Mouse (Mus musculus): ENCODE results near the gene Itpr2. TPM values are rescaled to one million over a fixed set of nuclear protein-coding genes. Genes with fewer than 3 reads are reported as not detected.

Gene Itpr2
- polyA plus RNA-seq, 1 experiment from 2014 or later, result 4.1 TPM

GRCm38 (mm10) chr6:146454520-146455511 lies 47.2 kb downstream of the Itpr2 start:
- Histone ChIP-seq H3K4me1 (peaks cover 7% of the 10 kb centered on the region), H3K9me3 (no peaks in the 10 kb centered on the region), H3K4me3 (no peak overlapping the region), H3K27me3 (ENCODE audit: poor library complexity, severe bottlenecking) (no peaks in the 10 kb centered on the region), H3K27ac (no peak overlapping the region), H3K36me3 (replicated peaks) (no peaks in the 10 kb centered on the region)
- WGBS, result 89% methylated on average over 10 of the region's 10 CpGs
- DNase-seq (ENCODE audit: extremely low spot score, low spot score), result no peak

GRCm38 (mm10) chr6:146452474-146452873 lies 49.5 kb downstream of the Itpr2 start:
- H3K27ac ChIP-seq, result no peak overlapping the region
- no peak for DNase-seq (ENCODE audit: extremely low spot score, low spot score)
- no peaks in the 10 kb centered on the region for H3K36me3 ChIP-seq (replicated peaks)
- H3K9me3 ChIP-seq, result no peaks in the 10 kb centered on the region
- H3K27me3 ChIP-seq (ENCODE audit: poor library complexity, severe bottlenecking), result no peaks in the 10 kb centered on the region
- no peaks in the 10 kb centered on the region for H3K4me1 ChIP-seq
- H3K4me3 ChIP-seq, result no peak overlapping the region
- 93% methylated on average over 16 of the region's 16 CpGs for WGBS

DNA sequence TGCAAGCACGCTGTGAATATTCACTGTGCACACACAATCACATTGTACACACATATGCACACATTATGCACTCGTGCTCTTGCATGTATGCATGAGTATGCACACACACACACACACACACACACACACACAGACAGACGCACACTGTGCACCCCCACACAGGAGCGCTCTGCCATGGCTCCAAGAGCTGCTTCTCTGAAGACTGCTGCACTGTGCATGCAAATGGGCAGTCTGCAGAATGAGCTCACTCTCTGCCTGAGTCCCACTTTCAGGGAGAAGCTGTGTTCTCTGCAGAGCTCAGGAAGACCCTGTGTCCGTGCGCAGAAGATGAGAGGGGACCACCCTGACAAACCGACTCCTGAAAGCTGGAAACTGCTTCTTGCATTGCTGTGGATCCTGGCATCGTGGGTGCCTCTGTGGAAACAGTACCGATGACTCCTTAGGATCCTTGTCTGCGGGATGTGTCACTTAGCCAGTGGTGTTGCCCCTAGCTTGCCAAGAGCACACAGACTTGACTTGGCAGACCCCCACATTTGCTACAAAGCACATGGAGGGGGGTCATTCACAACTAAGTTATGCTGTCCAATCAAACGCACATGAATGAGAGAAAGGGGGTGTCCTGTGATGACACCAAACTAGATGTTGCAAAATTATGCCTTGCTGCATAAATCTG lies 55.9 kb downstream of the Itpr2 start:
- Histone ChIP-seq H3K9me3 (no peaks in the 10 kb centered on the region), H3K4me3 (no peak overlapping the region), H3K27me3 (ENCODE audit: poor library complexity, severe bottlenecking) (no peaks in the 10 kb centered on the region), H3K36me3 (replicated peaks) (no peaks in the 10 kb centered on the region), H3K4me1 (no peaks in the 10 kb centered on the region), H3K27ac (no peak overlapping the region)
- no peak for DNase-seq (ENCODE audit: extremely low spot score, low spot score)
- WGBS, result 93% methylated on average over 11 of the region's 11 CpGs

DNA sequence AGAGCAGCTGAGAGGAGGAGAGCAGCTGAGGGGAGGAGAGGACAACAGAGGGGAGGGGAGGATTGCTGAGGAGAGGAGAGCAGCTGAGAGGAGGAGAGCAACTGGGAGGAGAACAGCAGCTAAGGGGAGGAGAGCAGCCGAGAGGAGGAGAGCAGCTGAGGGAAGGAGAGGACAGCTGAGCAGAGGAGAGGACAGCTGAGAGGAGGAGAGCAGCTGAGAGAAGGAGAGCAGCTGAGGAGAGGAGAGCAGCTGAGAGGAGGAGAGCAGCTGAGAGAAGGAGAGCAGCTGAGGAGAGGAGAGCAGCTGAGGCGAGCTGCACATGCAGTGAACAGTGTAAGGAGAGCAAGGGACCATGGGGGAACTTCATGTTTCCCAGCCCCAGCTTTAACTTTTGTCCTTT lies 62.2 kb downstream of the Itpr2 start:
- no peak overlapping the region for H3K27ac ChIP-seq
- no peak overlapping the region for H3K4me3 ChIP-seq
- no peaks in the 10 kb centered on the region for H3K4me1 ChIP-seq
- H3K36me3 ChIP-seq (replicated peaks), result no peaks in the 10 kb centered on the region
- H3K9me3 ChIP-seq, result no peaks in the 10 kb centered on the region
- WGBS, result 68% methylated on average over 2 of the region's 2 CpGs
- no peak for DNase-seq (ENCODE audit: extremely low spot score, low spot score)
- no peaks in the 10 kb centered on the region for H3K27me3 ChIP-seq (ENCODE audit: poor library complexity, severe bottlenecking)

DNA sequence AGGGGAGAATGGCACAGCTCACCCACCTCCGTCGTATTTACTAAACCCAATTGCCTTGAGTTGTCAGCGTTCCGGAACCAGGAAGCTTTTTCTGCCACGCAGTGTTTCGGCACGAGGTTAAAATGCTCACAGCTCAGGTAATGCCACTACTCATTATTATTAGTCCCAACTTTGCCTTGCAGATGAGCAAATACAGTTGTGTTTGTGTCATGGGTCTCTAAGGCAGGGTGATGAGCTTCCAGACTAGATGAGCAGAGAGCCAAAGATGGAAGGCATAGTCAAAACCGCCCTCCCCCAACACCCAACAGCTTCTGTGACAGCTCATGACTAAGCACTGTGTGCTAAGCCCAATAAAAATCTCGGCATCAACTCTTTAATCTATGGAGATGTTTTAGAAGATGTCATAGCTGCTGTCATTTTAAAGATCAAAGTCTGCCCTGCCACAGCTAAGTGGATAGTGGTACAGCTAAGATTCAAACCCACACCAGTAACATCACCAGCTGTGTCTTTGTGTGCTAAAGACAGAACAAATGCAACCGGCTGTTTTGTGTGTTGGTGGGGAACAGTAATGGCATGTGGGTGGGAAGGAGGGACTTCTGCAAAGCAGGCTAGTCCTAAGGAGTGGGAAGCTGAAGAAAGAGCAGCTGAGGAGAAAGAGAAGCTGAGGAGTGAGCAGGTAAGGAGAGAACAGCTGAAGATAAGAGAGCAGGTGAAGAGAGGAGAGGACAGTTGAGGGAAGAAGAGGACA lies 62.8 kb downstream of the Itpr2 start:
- H3K36me3 ChIP-seq (replicated peaks), result no peaks in the 10 kb centered on the region
- 84% methylated on average over 10 of the region's 10 CpGs for WGBS
- H3K9me3 ChIP-seq, result no peaks in the 10 kb centered on the region
- H3K27me3 ChIP-seq (ENCODE audit: poor library complexity, severe bottlenecking), result no peaks in the 10 kb centered on the region
- H3K4me1 ChIP-seq, result no peaks in the 10 kb centered on the region
- DNase-seq (ENCODE audit: extremely low spot score, low spot score), result no peak
- H3K4me3 ChIP-seq, result no peak overlapping the region
- H3K27ac ChIP-seq, result no peak overlapping the region

DNA sequence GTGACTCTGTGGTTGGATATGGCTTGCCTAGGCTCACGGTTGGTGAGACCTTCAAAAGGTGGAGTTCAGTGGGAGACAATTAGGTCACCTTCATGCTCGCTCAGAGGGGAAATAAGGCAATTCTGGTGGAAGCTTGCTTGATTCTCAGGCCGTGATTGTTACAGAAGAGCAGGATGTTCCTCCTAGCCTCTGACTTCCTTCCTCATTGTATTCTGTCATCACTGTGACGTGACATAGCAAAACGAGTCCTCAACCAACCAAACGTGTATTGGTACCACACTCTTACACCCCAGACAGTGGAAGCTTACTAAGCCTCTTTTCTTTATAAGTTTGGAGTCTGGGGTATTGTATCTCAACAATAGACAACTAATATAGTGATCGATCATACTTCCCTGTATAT lies 64.0 kb downstream of the Itpr2 start:
- Histone ChIP-seq H3K4me3 (no peak overlapping the region), H3K36me3 (replicated peaks) (no peaks in the 10 kb centered on the region), H3K9me3 (no peaks in the 10 kb centered on the region), H3K4me1 (no peaks in the 10 kb centered on the region), H3K27me3 (ENCODE audit: poor library complexity, severe bottlenecking) (no peaks in the 10 kb centered on the region), H3K27ac (no peak overlapping the region)
- WGBS, result 84% methylated on average over 7 of the region's 7 CpGs
- no peak for DNase-seq (ENCODE audit: extremely low spot score, low spot score)

DNA sequence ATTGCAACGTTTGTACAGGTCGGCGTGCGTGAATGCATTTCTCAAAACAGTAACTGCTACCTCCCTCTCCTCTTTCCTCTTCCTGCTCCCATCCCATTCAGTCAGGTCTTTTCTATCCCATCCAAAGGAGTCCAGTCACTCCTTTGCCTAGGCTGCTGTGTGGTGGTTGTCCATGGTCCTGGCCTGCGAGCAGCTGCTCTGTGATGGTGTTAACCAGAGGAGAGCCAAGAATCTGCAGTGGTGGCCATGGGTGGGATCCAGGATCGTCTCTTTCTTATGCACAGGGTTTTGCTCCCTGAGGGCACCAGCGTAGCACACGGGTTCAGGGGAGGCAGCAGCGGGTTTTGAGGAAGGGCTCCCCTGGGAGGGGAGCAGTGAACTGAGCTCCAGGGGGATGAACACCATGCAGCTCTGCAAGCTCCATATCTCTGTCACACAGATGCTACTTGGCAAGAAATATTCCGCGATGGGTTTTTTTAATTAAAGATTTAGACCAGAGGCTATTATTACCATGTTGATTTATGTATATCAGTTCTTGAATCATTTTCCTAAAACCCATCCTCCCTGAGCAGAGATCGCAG lies 65.0 kb downstream of the Itpr2 start:
- Histone ChIP-seq H3K27me3 (ENCODE audit: poor library complexity, severe bottlenecking) (no peaks in the 10 kb centered on the region), H3K4me1 (no peaks in the 10 kb centered on the region), H3K9me3 (no peaks in the 10 kb centered on the region), H3K27ac (no peak overlapping the region), H3K36me3 (replicated peaks) (no peaks in the 10 kb centered on the region), H3K4me3 (no peak overlapping the region)
- DNase-seq (ENCODE audit: extremely low spot score, low spot score), result no peak
- 58% methylated on average over 12 of the region's 12 CpGs for WGBS

- no peaks in the 10 kb centered on the region for H3K27me3 ChIP-seq (ENCODE audit: poor library complexity, severe bottlenecking)
- H3K9me3 ChIP-seq, result no peaks in the 10 kb centered on the region
- WGBS, result 88% methylated on average over 2 of the region's 2 CpGs
Measured at GRCm38 (mm10) chr6:146434217-146434616, 67.8 kb downstream of the Itpr2 start.

DNA sequence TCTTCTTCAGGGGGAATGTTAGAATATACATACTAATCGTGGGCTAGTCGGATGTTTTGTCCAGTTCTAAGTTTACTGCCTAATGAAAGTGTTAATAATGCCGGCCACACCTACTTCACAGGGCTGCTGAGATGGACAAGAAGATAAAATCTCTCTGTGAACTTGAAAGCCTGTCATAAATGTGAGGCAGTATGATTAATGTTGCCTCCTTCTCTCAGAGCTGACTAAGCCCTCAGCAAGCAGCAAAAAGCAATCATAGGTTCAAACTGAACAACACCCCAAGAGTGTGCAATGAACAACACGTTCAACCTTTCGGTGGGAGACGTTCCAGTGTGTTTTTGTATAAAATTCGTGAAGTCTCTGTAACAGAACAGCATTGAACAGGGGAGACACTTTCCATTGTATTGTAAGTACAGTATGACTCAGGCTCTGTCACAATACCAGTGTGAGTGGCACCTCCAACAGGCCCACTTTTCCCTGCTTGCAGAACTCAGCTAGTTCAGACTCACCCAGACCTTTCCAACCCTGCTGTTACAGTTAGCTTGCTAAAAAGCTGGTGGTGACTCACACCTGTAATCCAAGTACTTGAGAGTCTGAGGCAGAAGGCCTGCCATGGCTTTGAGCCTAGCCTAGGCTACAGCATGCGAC lies 69.7 kb downstream of the Itpr2 start:
- Histone ChIP-seq H3K9me3 (no peaks in the 10 kb centered on the region), H3K27me3 (ENCODE audit: poor library complexity, severe bottlenecking) (no peaks in the 10 kb centered on the region), H3K36me3 (replicated peaks) (no peaks in the 10 kb centered on the region), H3K4me3 (no peak overlapping the region), H3K4me1 (0 out of 2 replicates have a peak, but pooled peaks cover 4% of the 10 kb centered on the region), H3K27ac (no peak overlapping the region)
- 87% methylated on average over 8 of the region's 8 CpGs for WGBS
- DNase-seq (ENCODE audit: extremely low spot score, low spot score), result no peak

More at GRCm38 (mm10) chr6:146434217-146434616, 67.8 kb downstream of the Itpr2 start:
- Histone ChIP-seq H3K36me3 (replicated peaks) (no peaks in the 10 kb centered on the region), H3K27ac (no peak overlapping the region), H3K4me3 (no peak overlapping the region), H3K4me1 (0 out of 2 replicates have a peak, but pooled peaks cover 4% of the 10 kb centered on the region)
- DNase-seq (ENCODE audit: extremely low spot score, low spot score), result no peak

DNA sequence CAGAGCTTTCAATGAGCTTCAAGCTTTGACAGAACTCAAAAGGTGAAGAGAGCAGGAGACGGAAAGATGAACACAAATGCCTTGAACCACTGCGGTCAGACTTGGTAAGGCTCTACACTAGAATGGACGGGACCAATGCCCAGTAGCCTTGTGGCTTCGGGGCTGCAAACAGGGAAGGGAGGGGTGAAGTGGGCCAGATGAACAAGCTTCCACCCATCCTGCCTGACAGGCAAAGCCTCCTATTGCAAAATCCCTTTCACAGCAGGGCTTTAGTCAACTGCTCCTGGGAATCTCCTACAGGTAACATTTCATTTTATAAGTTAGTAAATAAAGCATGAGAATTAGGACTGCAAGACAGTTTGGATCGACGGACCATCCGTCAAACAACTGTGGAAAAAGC lies 70.2 kb downstream of the Itpr2 start:
- WGBS, result 91% methylated on average over 7 of the region's 7 CpGs
- Histone ChIP-seq H3K4me3 (no peak overlapping the region), H3K27me3 (ENCODE audit: poor library complexity, severe bottlenecking) (no peaks in the 10 kb centered on the region), H3K9me3 (no peaks in the 10 kb centered on the region), H3K4me1 (0 out of 2 replicates have a peak, but pooled peaks cover 4% of the 10 kb centered on the region), H3K36me3 (replicated peaks) (no peaks in the 10 kb centered on the region), H3K27ac (no peak overlapping the region)
- DNase-seq (ENCODE audit: extremely low spot score, low spot score), result no peak

DNA sequence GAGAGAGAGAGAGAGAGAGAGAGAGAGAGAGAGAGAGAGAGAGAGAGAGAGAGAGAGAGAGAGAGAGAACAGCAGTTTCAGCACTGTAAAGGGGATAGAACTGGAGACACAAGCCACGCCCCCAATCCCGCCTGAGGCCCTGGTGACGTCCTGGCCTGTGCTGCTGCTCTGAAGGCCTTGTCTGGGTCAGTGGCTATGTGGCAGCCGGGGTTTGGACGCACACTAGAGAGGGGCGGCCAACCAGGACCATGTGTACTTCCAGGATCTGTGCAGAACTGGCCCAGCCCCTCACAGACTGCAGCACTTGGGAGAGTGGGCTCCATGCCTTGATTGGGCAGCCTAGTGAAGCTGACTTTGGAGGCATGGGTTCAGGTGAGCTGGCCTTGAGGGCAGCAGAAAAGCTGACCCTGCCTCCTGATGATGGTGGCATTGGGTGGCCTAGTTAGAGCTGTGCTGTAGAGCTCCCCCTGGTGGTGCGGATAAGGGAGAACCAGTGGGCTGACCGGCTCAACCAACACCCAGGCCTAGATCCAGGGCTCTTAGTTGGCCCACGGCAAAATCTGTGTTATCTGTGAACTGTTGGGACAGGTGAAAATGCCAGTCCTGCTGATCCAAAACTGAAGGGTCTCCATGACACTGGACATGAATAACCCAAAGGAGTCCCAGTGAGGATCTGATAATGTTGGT lies 72.2 kb downstream of the Itpr2 start:
- no peak overlapping the region for H3K27ac ChIP-seq
- 58% methylated on average over 9 of the region's 9 CpGs for WGBS
- peak; percentile 45 for DNase-seq (ENCODE audit: extremely low spot score, low spot score)
- no peaks in the 10 kb centered on the region for H3K27me3 ChIP-seq (ENCODE audit: poor library complexity, severe bottlenecking)
- no peaks in the 10 kb centered on the region for H3K36me3 ChIP-seq (replicated peaks)
- H3K4me1 ChIP-seq, result 0 out of 2 replicates have a peak, but pooled peaks cover 4% of the 10 kb centered on the region
- no peak overlapping the region for H3K4me3 ChIP-seq
- H3K9me3 ChIP-seq, result no peaks in the 10 kb centered on the region
